Mouse (Mus musculus) heart, embryonic 15.5 days (tissue): Measurements from ENCODE around the gene Lrriq1. TPM values are rescaled to one million over a fixed set of nuclear protein-coding genes. Genes with fewer than 3 reads are reported as not detected.

ENCODE experiments used
- ATAC-seq: fragments of 200-750 bp; cut with Nextera tagmentation; replicated peaks from 2 replicates; pipeline ENCODE4 v1.8.0; 2017; ENCODE audit warnings: low read depth, moderate TSS enrichment; ENCODE audit not compliant: insufficient number of reproducible peaks, insufficient read depth, low FRiP score
- H3K27ac ChIP-seq: fragments of 300-500 bp; sonication (generic); 2 replicates; pipeline ENCODE4 v1.5.1; 2015; ENCODE audit warnings: mild to moderate bottlenecking, inconsistent platforms
- H3K27me3 ChIP-seq: fragments of 300-500 bp; sonication (generic); 2 replicates; pipeline ENCODE4 v1.6.1; 2015; ENCODE audit warnings: inconsistent platforms
- H3K36me3 ChIP-seq: fragments of 300-500 bp; sonication (generic); 2 replicates; pipeline ENCODE4 v1.6.1; 2015; ENCODE audit warnings: mild to moderate bottlenecking, inconsistent platforms
- H3K4me1 ChIP-seq: fragments of 300-500 bp; sonication (generic); replicated peaks from 2 replicates; pipeline ENCODE4 v1.6.1; 2015; ENCODE audit warnings: inconsistent platforms
- H3K4me2 ChIP-seq: fragments of 300-500 bp; sonication (generic); 2 replicates; pipeline ENCODE4 v1.6.1; 2015; ENCODE audit warnings: inconsistent platforms, mild to moderate bottlenecking, moderate library complexity
- H3K4me3 ChIP-seq: fragments of 300-500 bp; sonication (generic); 2 replicates; pipeline ENCODE4 v1.5.1; 2015; ENCODE audit warnings: mild to moderate bottlenecking, inconsistent platforms
- H3K9ac ChIP-seq: fragments of 300-500 bp; sonication (generic); 2 replicates; pipeline ENCODE4 v1.6.1; 2015; ENCODE audit warnings: mild to moderate bottlenecking, inconsistent platforms
- H3K9me3 ChIP-seq: fragments of 300-500 bp; sonication (generic); replicated peaks from 2 replicates; pipeline ENCODE4 v1.6.1; 2016; ENCODE audit warnings: inconsistent platforms
- WGBS: fragments of 180-500 bp; shearing (Covaris S2); methylation state at CpG from one replicate; pipeline ENCODE4 v1.1.7; 2015; ENCODE audit warnings: mixed read lengths; 5-methylcytosine and 5-hydroxymethylcytosine counted together
- polyA plus RNA-seq: library from polyadenylated mRNA; unstranded; fragments of >200 nt; fragmentation: Nextera tagmentation; extraction: Ambion mirVana; gene quantifications from 2 replicates; pipeline ENCODE4 v1.2.1, GENCODE M21; 2015

The Lrriq1 gene
- 0.06 and 0.24 TPM in 2 replicates for polyA plus RNA-seq

- Histone ChIP-seq H3K27me3 (0 out of 2 replicates have a peak, but pooled peaks cover 2% of the 10 kb centered on the region), H3K4me2 (peak within 1 kb of the TSS; percentile 88), H3K36me3 (no peaks in the 10 kb centered on the region), H3K9ac (peak within 1 kb of the TSS; percentile 41), H3K4me3 (peak within 1 kb of the TSS; percentile 62), H3K9me3 (no peaks in the 10 kb centered on the region), H3K4me1 (no peaks in the 10 kb centered on the region), H3K27ac (no peak within 1 kb of the TSS)
- ATAC-seq, result peak; percentile 83
- WGBS, result 5% methylated on average over 25 of the region's 25 CpGs
Measured at GRCm38 (mm10) chr10:103235707-103236459, at the start of gene Lrriq1. Lrriq1 (minus strand) TSS chr10:103236322.

- WGBS, result 40% methylated on average over 5 of the region's 5 CpGs
- Histone ChIP-seq H3K27me3 (no peaks in the 10 kb centered on the region), H3K4me3 (no peak overlapping the region), H3K36me3 (no peaks in the 10 kb centered on the region), H3K9me3 (no peaks in the 10 kb centered on the region), H3K9ac (no peak overlapping the region), H3K4me1 (no peaks in the 10 kb centered on the region), H3K4me2 (no peak overlapping the region), H3K27ac (no peak overlapping the region)
- no peak for ATAC-seq
Measured at GRCm38 (mm10) chr10:103253842-103254803, 18.0 kb upstream of the Lrriq1 start.

- Histone ChIP-seq H3K4me2 (peak overlapping the region; percentile 88), H3K27me3 (0 out of 2 replicates have a peak, but pooled peaks cover 2% of the 10 kb centered on the region), H3K4me1 (no peaks in the 10 kb centered on the region), H3K27ac (no peak overlapping the region), H3K4me3 (peak overlapping the region; percentile 62), H3K36me3 (no peaks in the 10 kb centered on the region), H3K9me3 (no peaks in the 10 kb centered on the region), H3K9ac (no peak overlapping the region)
- WGBS, result 14% methylated on average over 4 of the region's 4 CpGs
- ATAC-seq, result no peak
Measured at GRCm38 (mm10) chr10:103236460-103236772, 294 bp upstream of the Lrriq1 start.

GRCm38 (mm10) chr10:103226646-103227045 lies 9.5 kb downstream of the Lrriq1 start:
- Histone ChIP-seq H3K4me1 (no peaks in the 10 kb centered on the region), H3K27ac (no peak overlapping the region), H3K36me3 (no peaks in the 10 kb centered on the region), H3K4me3 (no peak overlapping the region), H3K27me3 (no peaks in the 10 kb centered on the region), H3K9me3 (no peaks in the 10 kb centered on the region), H3K9ac (no peak overlapping the region), H3K4me2 (no peak overlapping the region)
- no peak for ATAC-seq
- WGBS, result 89% methylated on average over 1 of the region's 1 CpGs

GRCm38 (mm10) chr10:103194655-103195328 lies 41.3 kb downstream of the Lrriq1 start:
- Histone ChIP-seq H3K4me1 (no peaks in the 10 kb centered on the region), H3K27ac (no peak overlapping the region), H3K9me3 (no peaks in the 10 kb centered on the region), H3K27me3 (no peaks in the 10 kb centered on the region), H3K4me3 (no peak overlapping the region), H3K9ac (no peak overlapping the region), H3K4me2 (no peak overlapping the region), H3K36me3 (no peaks in the 10 kb centered on the region)
- 37% methylated on average over 4 of the region's 4 CpGs for WGBS
- no peak for ATAC-seq

GRCm38 (mm10) chr10:103145769-103146379 lies 90.2 kb downstream of the Lrriq1 start:
- Histone ChIP-seq H3K27me3 (no peaks in the 10 kb centered on the region), H3K4me3 (no peak overlapping the region), H3K9ac (no peak overlapping the region), H3K4me1 (no peaks in the 10 kb centered on the region), H3K4me2 (no peak overlapping the region), H3K9me3 (no peaks in the 10 kb centered on the region), H3K36me3 (no peaks in the 10 kb centered on the region), H3K27ac (no peak overlapping the region)
- ATAC-seq, result no peak
- 48% methylated on average over 8 of the region's 8 CpGs for WGBS

DNA sequence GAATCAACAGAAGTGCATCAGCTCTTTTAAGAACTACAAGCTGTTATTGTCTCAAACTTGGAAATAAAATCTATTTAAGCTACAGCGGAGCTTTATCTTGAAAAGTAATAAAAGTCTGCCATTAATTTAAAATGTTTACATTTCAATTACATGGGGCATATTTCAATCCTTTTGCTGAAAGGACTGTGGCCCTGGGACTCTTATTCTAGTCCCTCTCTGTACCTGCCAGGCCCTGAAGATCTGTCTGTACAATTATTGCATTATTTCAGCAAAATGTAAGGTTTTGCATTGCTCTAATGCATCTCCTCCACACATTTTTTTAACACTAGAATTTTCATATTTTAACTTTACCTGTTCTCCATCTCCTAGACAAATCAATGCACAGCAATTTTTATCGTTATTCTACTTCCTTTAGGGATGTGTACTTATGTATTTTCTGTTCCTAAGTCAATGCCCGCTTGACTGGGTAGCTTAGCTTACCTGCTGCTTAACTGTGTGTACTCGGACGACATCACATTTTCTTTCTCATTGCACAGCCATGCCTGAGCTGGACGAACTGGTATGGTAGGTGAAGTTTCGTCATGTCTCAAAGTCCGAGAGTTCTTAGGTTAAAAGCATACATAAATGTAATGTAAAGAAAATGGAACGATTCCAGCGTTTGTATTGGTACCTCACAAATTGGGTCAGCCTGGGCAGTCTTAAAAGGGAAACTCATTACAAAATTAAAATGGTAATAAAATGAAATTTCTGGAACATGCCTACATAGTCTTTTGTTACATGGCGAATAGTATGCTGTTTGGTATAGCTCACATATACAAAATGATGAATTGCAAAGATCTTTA lies 91.0 kb downstream of the Lrriq1 start:
- 65% methylated on average over 11 of the region's 11 CpGs for WGBS
- Histone ChIP-seq H3K36me3 (no peaks in the 10 kb centered on the region), H3K27me3 (no peaks in the 10 kb centered on the region), H3K9ac (no peak overlapping the region), H3K9me3 (no peaks in the 10 kb centered on the region), H3K4me3 (no peak overlapping the region), H3K27ac (no peak overlapping the region), H3K4me1 (no peaks in the 10 kb centered on the region), H3K4me2 (no peak overlapping the region)
- ATAC-seq, result no peak

DNA sequence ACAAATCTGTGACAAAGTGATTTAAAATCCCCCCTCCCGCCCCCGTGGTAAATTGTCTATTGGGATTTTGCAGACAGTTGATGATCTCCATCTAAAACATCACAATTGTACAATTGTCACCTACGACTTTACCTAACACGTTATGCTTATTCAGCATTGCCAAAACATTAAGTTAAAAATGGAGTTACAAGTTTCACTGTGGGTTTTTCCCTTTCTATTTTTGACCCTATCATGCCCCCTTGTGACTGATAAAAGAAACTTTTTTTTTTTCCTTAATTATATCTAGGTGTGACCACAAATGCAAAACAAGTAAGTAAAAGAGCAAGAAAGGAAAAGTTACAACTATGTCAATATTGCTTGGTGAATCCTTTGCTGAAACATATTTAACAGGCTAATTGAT lies 93.6 kb downstream of the Lrriq1 start:
- WGBS, result 62% methylated on average over 4 of the region's 4 CpGs
- ATAC-seq, result no peak
- Histone ChIP-seq H3K36me3 (no peaks in the 10 kb centered on the region), H3K4me2 (no peak overlapping the region), H3K9me3 (no peaks in the 10 kb centered on the region), H3K4me3 (no peak overlapping the region), H3K27ac (no peak overlapping the region), H3K4me1 (no peaks in the 10 kb centered on the region), H3K9ac (no peak overlapping the region), H3K27me3 (no peaks in the 10 kb centered on the region)

GRCm38 (mm10) chr10:103141532-103141931 lies 94.6 kb downstream of the Lrriq1 start:
- H3K4me2 ChIP-seq, result no peak overlapping the region
- H3K4me1 ChIP-seq, result no peaks in the 10 kb centered on the region
- no peaks in the 10 kb centered on the region for H3K9me3 ChIP-seq
- H3K36me3 ChIP-seq, result no peaks in the 10 kb centered on the region
- H3K9ac ChIP-seq, result no peak overlapping the region
- no peak overlapping the region for H3K4me3 ChIP-seq
- 36% methylated on average over 6 of the region's 6 CpGs for WGBS
- H3K27me3 ChIP-seq, result no peaks in the 10 kb centered on the region
- no peak overlapping the region for H3K27ac ChIP-seq
- ATAC-seq, result no peak

GRCm38 (mm10) chr10:103140609-103141008 lies 95.5 kb downstream of the Lrriq1 start:
- H3K4me3 ChIP-seq, result no peak overlapping the region
- no peaks in the 10 kb centered on the region for H3K9me3 ChIP-seq
- no peaks in the 10 kb centered on the region for H3K27me3 ChIP-seq
- 62% methylated on average over 8 of the region's 8 CpGs for WGBS
- no peak overlapping the region for H3K27ac ChIP-seq
- no peaks in the 10 kb centered on the region for H3K36me3 ChIP-seq
- no peak overlapping the region for H3K9ac ChIP-seq
- H3K4me2 ChIP-seq, result no peak overlapping the region
- ATAC-seq, result no peak
- H3K4me1 ChIP-seq, result no peaks in the 10 kb centered on the region
